Mouse (Mus musculus): Measurements from ENCODE around the gene Dusp7. TPM values are rescaled to one million over a fixed set of nuclear protein-coding genes. Genes with fewer than 3 reads are reported as not detected.

The Dusp7 gene
- total RNA-seq, 2 experiments from 2014 or later, result 54.3 to 54.4 TPM

DNA sequence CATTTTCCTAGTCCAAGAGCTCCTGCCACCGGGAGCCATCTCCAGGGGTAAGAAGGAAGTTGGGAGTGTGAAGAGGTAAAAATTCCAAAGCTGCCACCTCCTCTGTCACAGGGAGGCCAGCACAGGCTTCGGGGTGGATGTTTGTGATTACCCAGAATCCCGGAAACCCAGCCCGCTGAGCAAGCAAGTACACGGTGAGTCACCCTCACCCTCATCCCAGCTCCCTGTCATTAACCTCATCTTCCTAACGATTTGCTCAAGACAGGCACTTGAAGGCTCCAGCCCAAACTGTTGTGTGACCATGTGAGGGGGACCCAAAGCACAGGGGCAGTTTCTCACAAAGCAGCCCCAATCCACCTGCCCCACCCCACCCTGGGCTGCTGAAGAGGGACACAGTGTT lies 14.7 kb upstream of the Dusp7 start:
- DNase-seq, result no peak
- intact Hi-C loops (cut with DNase I), result no loop called here

DNA sequence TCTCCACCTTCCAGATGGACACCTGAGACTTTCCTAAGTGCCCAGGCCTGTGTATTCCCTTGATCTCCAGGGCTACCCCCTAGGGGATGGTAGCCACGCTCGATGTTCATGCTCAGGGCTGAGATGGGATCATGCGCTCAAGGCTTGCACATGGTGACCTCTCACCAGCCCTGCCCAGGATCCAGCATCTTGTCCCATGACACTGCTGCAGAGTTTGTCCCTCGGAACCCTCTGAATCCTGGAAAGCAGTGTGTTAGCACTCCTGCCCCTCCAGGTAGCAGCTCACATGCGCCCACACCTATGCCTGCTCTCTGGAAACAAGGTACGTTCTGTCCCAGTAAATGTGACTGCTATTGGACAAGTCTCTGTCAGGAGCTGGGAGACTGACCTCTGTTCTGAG lies 13.6 kb upstream of the Dusp7 start:
- intact Hi-C loops (cut with DNase I), result no loop called here
- DNase-seq, result no peak

DNA sequence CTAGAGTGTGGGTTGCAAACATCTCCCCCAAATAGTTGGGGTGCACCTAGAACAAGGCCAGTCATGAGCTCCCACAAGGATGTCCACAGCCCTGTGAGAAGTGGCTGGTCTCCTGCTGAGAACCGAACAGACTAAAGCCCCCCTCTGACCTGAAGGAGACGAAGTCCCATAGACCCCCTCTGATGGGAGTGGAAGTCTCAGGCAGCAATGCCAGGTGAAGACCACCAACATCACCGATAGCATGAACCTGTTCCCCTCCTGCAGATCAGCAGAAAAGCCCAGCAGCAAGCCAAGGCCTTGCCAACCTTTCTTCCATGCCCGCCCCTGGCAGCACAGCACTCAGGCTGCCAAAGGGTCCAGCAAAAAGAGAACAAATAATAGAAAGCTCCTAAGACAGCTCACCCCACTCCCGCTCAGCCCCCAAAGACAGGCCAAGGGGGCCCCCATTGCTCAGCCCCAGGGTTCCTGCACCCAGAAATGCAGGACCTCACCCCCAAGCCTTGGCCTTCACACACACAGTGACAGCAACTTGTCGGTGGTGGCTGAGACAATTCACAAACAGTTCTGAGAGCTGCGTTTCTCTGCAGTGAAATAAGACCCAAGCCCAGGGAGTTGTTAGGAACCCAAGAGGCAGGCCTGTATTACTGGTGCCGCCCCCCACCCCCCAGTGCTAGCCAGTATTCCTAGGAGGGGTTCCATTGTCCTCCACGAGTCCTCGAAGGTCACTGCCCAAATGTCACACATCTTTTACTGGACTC lies 13.0 kb upstream of the Dusp7 start:
- DNase-seq, result no peak
- intact Hi-C loops (cut with DNase I), result no loop called here

DNA sequence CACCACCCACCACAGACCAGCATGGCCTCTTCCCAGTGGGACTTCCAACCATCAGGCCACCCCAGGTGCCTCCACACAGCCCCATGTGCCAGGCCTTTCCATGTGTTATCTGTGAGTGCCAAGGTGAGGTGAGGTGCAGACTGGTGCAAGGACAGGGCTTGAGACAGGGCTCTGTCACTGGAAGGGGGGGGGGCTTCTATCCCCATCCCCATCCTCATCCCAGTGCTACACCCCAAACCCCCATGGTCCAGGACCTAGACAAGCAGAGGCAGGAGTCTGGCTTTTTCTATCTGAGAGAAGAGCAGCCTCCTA lies 12.5 kb upstream of the Dusp7 start:
- intact Hi-C loops (cut with DNase I), result no loop called here
- DNase-seq, result no peak

DNA sequence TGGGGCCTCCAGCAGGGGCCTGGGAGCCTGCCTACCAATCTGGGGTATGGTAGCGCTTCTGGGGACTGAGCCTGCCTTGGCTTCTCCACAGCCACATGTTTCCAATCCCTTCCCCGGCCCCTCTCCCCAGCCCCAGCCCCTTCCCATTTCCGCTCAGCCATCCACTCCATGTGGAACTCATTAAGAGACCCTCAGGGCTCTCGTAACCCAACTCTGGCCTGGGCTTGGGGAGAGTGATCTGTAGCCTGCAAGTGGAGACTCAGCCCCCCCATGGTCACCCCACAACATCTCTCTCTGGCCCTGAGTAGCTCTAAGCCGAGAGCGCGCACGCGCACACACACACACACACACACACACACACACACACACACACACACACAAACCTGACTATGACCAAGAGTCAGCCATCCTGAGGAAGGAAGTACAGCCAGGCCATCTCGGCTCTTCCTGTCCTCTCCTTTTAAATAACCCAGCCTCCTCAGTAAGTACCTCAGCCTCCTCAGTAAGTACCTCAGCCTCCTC lies 12.0 kb upstream of the Dusp7 start:
- no peak for DNase-seq
- intact Hi-C loops (cut with DNase I), result no loop called here

DNA sequence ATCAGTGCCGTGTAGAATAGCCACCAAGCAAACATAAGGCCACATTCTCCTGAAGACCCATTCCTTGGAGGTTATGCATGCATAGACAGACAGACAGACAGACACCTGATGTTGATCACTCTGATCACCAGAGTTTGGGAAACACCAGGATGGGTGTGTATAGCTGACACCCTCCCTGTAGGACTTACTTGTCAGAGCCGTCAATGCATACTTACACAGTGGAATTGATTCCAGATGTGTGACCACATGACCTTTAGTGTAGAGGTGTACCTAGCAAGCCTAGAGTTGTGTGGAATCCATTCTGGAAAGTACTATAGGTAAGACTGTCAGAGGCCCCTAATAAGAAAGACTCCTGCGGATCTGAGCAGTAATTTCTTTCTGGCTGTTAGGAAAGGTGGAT lies 11.3 kb upstream of the Dusp7 start:
- DNase-seq, result no peak
- intact Hi-C loops (cut with DNase I), result no loop called here

DNA sequence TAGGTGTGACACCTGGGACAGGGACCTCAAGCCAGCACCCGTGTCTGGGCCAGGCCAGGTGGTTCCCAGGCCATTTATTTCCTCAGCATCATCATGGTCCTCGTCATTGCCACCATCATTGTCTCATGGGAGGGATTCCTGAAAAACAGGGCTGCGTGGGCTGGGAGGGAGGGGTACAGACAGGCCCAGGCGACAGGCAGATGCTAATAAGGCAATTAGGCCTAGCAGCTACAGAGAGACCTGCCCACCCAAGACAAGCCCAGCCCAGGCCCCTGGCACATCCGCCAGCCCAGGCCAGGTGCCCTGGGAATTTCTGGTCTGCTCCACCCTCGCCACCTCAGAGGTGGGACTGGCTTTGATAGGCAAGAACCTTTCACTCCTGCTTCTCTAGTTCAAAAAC lies 9.1 kb upstream of the Dusp7 start:
- no peak for DNase-seq
- intact Hi-C loops (cut with DNase I), result no loop called here

DNA sequence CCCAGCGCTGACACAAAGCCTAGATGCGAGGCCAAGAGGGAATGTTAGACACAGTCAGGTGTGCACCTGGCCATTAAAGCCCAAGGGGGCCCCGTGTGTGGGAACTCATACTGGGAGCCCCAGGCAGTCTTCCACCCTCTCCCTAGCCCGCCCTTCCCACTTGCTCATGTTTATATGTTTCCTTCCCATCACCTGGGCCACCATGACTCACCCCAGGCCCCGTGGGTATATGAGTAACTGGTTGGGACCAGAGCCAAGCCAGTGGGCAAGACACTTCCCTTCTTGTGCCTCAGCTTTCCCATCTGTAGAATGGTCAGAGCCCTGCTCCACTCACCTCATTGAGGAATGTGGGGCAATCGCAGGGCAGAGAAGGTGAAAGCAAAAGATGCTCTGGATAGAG lies 7.3 kb upstream of the Dusp7 start:
- no peak for DNase-seq
- intact Hi-C loops (cut with DNase I), result no loop called here

DNA sequence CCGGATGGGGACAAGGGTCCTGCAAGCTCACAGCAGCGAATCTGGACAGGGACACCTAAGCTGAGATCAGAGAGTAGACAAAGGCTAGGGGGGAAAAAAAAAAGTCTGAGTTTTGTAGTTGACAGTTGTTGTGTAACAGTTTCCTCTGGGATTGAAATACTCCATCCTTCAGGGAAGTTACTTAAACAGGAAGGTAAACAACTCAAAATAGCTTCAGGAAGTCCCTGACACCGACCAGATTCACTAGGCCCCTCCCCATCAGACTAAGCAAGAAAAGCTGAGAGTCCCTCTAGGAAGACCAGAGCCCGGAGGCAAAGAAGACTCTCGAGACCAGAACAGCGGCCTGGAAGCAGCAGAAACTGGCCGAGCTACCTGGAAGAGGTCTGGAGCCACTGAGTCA lies 3.1 kb upstream of the Dusp7 start:
- no peak for DNase-seq
- intact Hi-C loops (cut with DNase I), result loop anchor here (5.0 kb wide), 1 partner anchor 48 kb away; no protein-coding TSS in a partner anchor

DNA sequence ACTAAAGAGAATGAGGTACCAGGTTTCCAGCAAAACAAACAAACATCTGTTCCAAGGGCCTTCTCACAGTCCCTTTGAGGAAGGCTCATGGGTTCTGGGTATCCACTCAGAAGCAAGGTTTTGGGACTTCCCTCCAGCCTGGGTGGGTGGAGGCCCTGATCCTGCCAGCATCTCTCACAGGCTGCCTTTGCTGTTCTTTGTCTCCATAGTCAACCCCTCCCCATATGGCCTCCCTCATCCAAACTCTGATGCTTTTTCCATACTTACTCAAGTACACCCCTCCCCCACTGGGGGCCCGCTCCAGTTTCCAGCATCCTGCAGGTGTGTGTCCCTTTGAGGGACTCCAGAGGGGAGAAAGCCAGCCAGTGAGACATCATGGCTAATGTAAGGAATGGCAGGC lies 2.2 kb upstream of the Dusp7 start:
- no peak for DNase-seq
- intact Hi-C loops (cut with DNase I), result loop anchor here (5.0 kb wide), 1 partner anchor 49 kb away; no protein-coding TSS in a partner anchor

DNA sequence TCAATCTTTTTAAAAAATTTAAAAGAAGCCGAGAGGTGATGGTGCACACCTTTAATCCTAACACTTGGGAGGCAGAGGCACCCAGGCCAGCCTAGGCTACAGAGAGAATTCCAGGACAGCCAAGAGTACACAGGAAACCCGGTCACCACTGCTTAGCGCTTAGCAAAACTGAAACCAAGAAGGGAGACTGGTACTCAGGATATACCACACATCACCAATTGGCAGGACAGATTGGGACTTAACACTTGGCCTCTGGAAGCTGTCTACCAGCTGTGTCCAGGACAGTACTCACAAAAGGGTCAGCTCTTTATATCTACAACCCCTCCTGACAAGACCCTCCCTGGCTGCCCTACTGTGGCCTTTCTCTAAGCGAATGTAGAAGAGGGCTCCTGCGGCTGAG lies 1.4 kb upstream of the Dusp7 start:
- DNase-seq, result no peak
- intact Hi-C loops (cut with DNase I), result loop anchor here (5.0 kb wide), 1 partner anchor 50 kb away; no protein-coding TSS in a partner anchor

DNA sequence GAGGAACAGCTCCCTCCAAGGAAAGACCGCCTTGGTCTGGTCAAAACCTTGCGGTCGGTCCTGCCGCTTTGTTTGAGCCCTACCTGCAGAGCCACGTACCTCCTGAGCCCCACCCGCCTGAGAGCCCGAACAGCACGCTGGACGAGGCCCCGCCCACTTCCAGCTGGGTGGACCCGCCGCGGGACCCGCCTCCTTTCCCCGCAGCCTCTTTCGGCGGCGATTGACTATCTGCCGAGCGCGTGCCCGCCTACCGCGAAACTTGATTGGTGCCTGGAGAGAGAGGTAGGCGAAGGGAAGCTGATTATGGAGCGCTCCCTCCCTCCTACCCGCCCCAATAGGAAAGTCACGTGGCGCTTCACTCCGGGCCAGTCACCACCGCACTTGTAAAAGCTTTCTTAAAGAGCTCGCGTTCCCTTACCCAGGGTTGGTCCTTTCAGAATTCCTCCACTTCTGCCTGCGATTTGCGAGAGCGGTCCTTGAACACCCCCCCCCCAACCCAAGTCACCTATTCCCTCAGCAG lies 780 bp upstream of the Dusp7 start:
- intact Hi-C loops (cut with DNase I), result loop anchor here (2.0 to 5.0 kb wide), 2 partner anchors 50 to 51 kb away; no protein-coding TSS in a partner anchor
- DNase-seq, result peak; percentile 95

DNA sequence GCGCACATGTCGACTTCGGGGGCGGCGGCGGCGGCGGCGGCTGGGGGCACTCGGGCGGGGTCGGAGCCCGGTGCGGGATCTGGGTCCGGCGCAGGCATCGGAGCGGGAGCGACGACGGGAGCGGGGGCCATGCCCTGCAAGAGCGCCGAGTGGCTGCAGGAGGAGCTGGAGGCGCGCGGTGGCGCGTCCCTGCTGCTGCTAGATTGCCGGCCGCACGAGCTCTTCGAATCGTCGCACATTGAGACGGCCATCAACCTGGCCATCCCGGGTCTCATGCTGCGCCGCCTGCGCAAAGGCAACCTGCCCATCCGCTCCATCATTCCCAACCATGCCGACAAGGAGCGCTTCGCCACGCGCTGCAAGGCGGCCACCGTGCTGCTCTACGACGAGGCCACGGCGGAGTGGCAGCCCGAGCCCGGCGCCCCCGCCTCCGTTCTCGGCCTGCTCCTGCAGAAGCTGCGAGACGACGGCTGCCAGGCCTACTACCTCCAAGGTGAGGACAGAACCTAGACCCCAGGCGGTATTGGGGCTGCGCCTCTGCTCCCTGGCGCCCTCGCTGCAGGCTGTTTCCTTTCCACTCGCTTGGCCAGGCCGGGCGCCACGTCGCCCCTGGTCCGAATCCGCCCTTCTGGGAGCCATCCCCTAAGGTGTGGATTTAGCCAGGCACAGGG lies 534 bp downstream of the Dusp7 start:
- DNase-seq, result peak; percentile 75

DNA sequence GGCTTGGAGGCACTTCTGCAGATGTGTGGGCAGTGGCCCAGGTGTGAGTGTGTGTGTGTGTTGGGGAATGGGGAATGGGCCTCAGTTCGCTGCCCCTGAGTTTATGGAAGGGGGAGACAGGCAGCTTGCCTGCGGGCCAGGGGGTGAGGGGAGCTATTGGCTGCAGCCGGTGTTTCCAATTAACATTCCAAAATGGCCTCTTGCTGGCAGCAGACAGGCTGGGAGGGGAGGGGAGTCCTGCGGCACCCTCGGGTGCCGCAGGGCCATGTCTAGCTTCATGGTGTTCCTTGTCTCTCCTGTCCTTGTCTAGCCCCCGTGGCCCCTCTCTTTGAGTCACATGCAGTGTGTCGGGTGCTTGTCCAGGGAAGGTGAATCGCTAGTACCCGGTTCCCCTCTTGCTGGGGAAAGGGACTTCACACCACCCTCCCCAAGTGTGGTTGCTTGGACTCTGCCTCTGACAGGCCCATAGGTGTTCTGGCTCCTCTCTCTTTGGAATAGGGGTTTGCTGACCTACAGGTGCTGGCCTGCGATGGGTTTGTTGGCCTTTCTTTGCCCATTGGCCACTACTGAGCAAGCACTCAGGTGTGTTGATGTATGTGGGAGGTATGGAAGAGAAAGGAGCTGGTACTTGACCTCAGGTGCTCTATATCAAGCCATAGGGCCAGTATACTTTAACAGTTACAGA lies 1.5 kb downstream of the Dusp7 start:
- intact Hi-C loops (cut with DNase I), result loop anchor here (2.0 to 5.0 kb wide), 3 partner anchors 49 to 83 kb away; no protein-coding TSS in a partner anchor
- peak; percentile 39 for DNase-seq

More for the DNA sequence above, 534 bp downstream of the Dusp7 start:
- intact Hi-C loops (cut with DNase I), result loop anchor here (2.0 to 5.0 kb wide), 2 partner anchors 50 to 52 kb away; no protein-coding TSS in a partner anchor

DNA sequence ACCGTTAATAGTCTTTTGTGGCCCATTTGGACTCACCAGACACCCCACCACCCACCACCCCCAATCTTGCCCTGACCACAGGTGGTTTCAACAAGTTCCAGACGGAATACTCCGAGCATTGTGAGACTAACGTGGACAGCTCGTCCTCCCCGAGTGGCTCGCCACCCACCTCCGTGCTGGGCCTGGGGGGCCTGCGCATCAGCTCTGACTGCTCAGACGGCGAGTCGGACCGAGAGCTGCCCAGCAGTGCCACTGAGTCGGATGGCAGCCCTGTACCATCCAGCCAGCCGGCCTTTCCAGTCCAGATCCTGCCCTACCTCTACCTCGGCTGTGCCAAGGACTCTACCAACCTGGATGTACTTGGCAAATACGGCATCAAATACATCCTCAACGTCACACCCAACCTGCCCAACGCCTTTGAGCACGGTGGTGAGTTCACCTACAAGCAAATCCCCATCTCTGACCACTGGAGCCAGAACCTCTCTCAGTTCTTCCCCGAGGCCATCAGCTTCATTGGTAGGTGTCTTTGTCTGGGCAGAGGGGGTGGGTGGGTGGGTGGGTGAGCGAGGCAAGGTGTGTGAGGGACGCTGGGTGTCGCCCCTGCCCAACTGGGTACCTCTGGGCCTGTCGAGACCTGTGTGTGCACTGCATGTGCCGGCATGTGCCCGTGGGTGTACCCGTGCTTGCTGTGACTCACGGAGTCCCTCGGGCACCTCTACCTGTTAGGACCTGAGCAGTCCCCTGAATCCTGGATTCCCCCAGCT lies 2.4 kb downstream of the Dusp7 start:
- DNase-seq, result no peak
- intact Hi-C loops (cut with DNase I), result loop anchor here (5.0 kb wide), 1 partner anchor 84 kb away; no protein-coding TSS in a partner anchor

DNA sequence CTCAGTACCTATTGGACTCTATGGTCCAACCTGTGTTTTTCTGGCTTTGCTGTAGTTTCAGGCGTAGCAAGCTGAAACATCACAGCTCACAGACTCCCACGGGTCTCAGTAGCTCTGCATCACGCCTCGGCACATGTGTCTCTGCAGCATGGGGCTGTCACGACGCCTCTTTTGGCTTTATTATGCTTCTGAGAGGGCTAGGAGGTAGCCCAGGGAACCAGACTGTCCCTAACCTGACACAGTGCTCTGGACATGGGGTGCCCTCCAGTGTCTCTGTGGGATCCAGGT lies 2.9 kb downstream of the Dusp7 start:
- DNase-seq, result no peak
- intact Hi-C loops (cut with DNase I), result loop anchor here (5.0 kb wide), 1 partner anchor 84 kb away; no protein-coding TSS in a partner anchor

DNA sequence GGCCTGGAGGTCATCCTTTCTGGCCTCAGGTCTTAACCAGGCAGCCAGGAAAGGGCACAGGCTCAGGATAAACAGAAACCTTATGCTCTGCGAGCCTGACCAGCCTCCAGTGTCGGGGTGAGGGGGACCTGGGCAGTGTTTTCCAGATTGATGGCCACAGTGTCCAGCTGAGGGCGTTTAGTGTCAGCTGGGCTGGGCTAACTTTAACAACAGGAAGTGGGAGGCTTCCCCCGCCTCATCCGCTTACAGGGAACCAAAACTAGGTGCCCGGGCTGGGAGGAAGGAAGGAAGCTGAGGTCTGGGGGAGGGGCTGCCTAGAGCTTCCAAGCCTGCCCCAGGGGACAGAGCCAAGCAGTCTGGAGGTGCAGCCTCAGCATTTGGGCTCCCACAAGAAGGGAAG lies 3.3 kb downstream of the Dusp7 start:
- DNase-seq, result no peak
- intact Hi-C loops (cut with DNase I), result loop anchor here (5.0 kb wide), 1 partner anchor 84 kb away; no protein-coding TSS in a partner anchor

DNA sequence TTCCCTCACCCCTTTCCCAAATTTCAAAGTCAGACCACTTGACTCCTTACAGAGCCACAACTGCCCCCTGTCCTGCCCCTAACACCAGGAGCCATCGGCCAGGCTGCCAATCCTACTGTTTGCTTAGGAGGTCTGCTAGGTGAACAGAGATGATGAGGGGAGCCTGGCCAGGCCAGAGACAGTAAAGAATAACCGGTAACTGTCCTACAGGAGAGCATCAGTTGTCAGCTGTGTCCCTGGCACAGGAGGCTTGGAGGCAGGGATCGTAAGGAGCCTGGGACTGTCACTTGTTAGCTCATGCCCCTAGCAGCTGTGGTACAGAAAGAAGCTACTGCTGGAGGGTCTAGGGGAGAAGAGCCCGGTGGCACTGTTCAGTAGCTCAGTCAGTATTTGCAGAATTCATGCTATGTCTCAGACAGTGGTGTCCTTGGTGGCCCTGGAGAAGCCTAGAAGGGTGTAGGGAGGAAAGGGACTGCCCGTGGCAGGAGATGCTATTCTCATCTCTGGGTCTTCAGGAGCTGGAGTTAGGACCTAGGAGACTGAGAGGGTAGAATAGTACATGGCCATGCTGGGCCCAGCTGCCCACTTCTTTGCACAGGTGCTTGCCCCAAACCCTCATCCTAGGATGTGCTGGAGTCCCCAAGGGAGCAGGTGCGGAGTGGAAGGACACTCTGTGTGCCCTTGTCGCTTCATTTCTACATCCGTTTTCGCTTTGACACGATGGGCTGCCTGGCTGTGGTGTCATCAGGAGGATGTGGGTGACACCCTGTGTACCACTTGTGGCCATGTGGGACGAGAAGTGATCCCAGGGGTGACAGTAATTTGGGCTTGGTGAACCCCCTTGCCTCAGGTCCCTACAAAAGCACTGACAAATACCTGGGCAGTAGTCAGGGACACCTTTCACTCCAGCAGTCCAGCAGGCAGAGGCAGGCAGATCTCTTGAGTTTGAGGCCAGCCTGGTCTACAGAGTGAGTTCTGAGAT lies 4.3 kb downstream of the Dusp7 start:
- no peak for DNase-seq
- intact Hi-C loops (cut with DNase I), result loop anchor here (5.0 kb wide), 1 partner anchor 85 kb away; no protein-coding TSS in a partner anchor

DNA sequence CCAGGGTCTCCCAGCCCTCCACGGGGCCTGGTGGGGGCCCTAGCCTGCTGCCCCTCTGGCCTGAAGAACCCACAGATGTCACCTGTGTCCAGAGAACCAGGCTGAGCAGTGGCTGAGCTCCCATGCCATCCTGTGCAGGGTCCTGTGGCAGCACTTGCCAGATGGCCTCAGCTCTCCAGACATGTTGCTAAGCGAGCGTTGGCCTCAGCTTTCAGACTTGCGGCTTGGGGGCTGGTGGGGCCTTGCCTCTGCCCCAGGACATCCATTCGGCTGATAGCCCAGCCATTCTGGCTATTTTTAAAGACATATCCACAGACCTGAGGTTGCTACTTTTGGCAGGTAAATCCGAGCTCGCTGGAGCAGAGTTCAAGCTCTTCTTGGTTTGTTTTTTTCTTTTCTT lies 5.5 kb downstream of the Dusp7 start:
- DNase-seq, result no peak
- intact Hi-C loops (cut with DNase I), result loop anchor here (5.0 kb wide), 1 partner anchor 87 kb away; no protein-coding TSS in a partner anchor

All from left cerebral cortex, postnatal 4 days (tissue).